Mouse (Mus musculus): ENCODE measurements around the gene Telo2. TPM values are rescaled to one million over a fixed set of nuclear protein-coding genes. Genes with fewer than 3 reads are reported as not detected.

Gene Telo2
- polyA plus RNA-seq, 1 experiment, result 25.3 TPM

Other genes starting within 250 kb of the Telo2 start
- 18.9 and 70.3 TPM in 2 replicates for gene Igfals, start 250.0 kb downstream of the Telo2 start, polyA plus RNA-seq (2012; rRNA removed)
- gene Nubp2, start 229.6 kb downstream of the Telo2 start, polyA plus RNA-seq (2012; rRNA removed), result 31.3 and 31.7 TPM in 2 replicates
- gene Spsb3, start 229.3 kb downstream of the Telo2 start, polyA plus RNA-seq (2012; rRNA removed), result 67.0 and 77.8 TPM in 2 replicates
- 70.6 and 72.3 TPM in 2 replicates for gene Eme2, start 220.9 kb downstream of the Telo2 start, polyA plus RNA-seq (2012; rRNA removed)
- 142 and 181 TPM in 2 replicates for gene Mrps34, start 220.9 kb downstream of the Telo2 start, polyA plus RNA-seq (2012; rRNA removed)
- 76.6 and 85.3 TPM in 2 replicates for gene Nme3, start 219.5 kb downstream of the Telo2 start, polyA plus RNA-seq (2012; rRNA removed)
- gene Mapk8ip3, start 179.0 kb downstream of the Telo2 start, polyA plus RNA-seq (2012; rRNA removed), result 75.0 and 90.0 TPM in 2 replicates
- gene Jpt2, start 155.3 kb downstream of the Telo2 start, polyA plus RNA-seq (2012; rRNA removed), result 40.0 and 54.9 TPM in 2 replicates
- 18.2 and 19.6 TPM in 2 replicates for gene Cramp1l, start 100.2 kb downstream of the Telo2 start, polyA plus RNA-seq (2012; rRNA removed)
- gene Ift140, start 99.9 kb downstream of the Telo2 start, polyA plus RNA-seq (2012; rRNA removed), result 15.9 and 17.7 TPM in 2 replicates
- 37.6 and 53.0 TPM in 2 replicates for gene Tmem204, start 32.4 kb downstream of the Telo2 start, polyA plus RNA-seq (2012; rRNA removed)
- 0.15 and 0.18 TPM in 2 replicates for gene Ptx4, start 4.8 kb upstream of the Telo2 start, polyA plus RNA-seq (2012; rRNA removed)
- gene Clcn7, start 17.4 kb upstream of the Telo2 start, polyA plus RNA-seq (2012; rRNA removed), result 82.7 and 93.5 TPM in 2 replicates
- gene Ccdc154, start 46.5 kb upstream of the Telo2 start, polyA plus RNA-seq (2012; rRNA removed), result 0.04 TPM in 1 of 2 replicates, not detected in the other
- 0.24 and 0.57 TPM in 2 replicates for gene Gm38655, start 59.5 kb upstream of the Telo2 start, polyA plus RNA-seq (2012; rRNA removed)
- 9.5 and 10.5 TPM in 2 replicates for gene BC003965, start 68.6 kb upstream of the Telo2 start, polyA plus RNA-seq (2012; rRNA removed)
- gene Unkl, start 72.4 kb upstream of the Telo2 start, polyA plus RNA-seq (2012; rRNA removed), result 14.8 and 17.1 TPM in 2 replicates
- 58.7 and 60.3 TPM in 2 replicates for gene Gnptg, start 124.2 kb upstream of the Telo2 start, polyA plus RNA-seq (2012; rRNA removed)
- 21.5 and 24.7 TPM in 2 replicates for gene Tsr3, start 124.2 kb upstream of the Telo2 start, polyA plus RNA-seq (2012; rRNA removed)
- gene Baiap3, start 140.4 kb upstream of the Telo2 start, polyA plus RNA-seq (2012; rRNA removed), result 4.0 and 4.3 TPM in 2 replicates
- gene Ube2i, start 158.7 kb upstream of the Telo2 start, polyA plus RNA-seq (2012; rRNA removed), result 136 and 144 TPM in 2 replicates
- gene Prss34, start 182.4 kb upstream of the Telo2 start, polyA plus RNA-seq (2012; rRNA removed), result 0.34 and 0.42 TPM in 2 replicates
- not detected in 2 replicates for gene Prss28, start 192.7 kb upstream of the Telo2 start, polyA plus RNA-seq (2012; rRNA removed)
- 0.27 TPM in 1 of 2 replicates, not detected in the other for gene Prss29, start 202.7 kb upstream of the Telo2 start, polyA plus RNA-seq (2012; rRNA removed)
- gene Tpsab1, start 229.6 kb upstream of the Telo2 start, polyA plus RNA-seq (2012; rRNA removed), result 0.32 and 0.44 TPM in 2 replicates

Measured in gonadal fat pad, adult 2 months (tissue).